ENCODE assay signal across 9 mouse cellular contexts in genomic region chr11:76429556-76429955, GRCm38 (mm10). TPM values are rescaled to one million over a fixed set of nuclear protein-coding genes. Genes with fewer than 3 reads are reported as not detected.
DNase-seq lines count a peak whose midpoint lies in the region; ATAC-seq and TF ChIP-seq lines count a peak whose summit lies in the region.
"Had no signal": no experiment of that assay in that cellular context is flagged by ENCODE, and none has a peak within 500 bp of the region (broad histone marks: within the 10 kb centered on the region; RNA-seq: fewer than 3 reads in every experiment).

No protein-coding gene starts in this region.

- no peak overlapping the region for H3K4me3 ChIP-seq in heart, embryonic 12.5 days
- no peak overlapping the region; the same call in 1 of the 2 replicates for H3K4me3 ChIP-seq in embryonic facial prominence, embryonic 10.5 days
- no peak overlapping the region for H3K4me3 ChIP-seq in limb, embryonic 15.5 days
- H3K4me3 ChIP-seq in lung, adult 2 months (replicated peaks; ENCODE audit: extremely low read depth, low read depth, low read length), result no peak overlapping the region

- intact Hi-C loops in left cerebral cortex, postnatal 36 days (cut with DNase I), result no loop called here

- 44% methylated on average over 7 of the region's 7 CpGs for WGBS in heart, embryonic 12.5 days
- WGBS in embryonic facial prominence, embryonic 10.5 days, result 49% methylated on average over 7 of the region's 7 CpGs
- 37% methylated on average over 7 of the region's 7 CpGs for WGBS in limb, embryonic 15.5 days
- WGBS in lung, adult 2 months, result 59% methylated on average over 7 of the region's 7 CpGs

- no peak for TF ChIP-seq CTCF in lung, adult 2 months (IDR thresholded peaks at IDR 0.05; ENCODE audit: insufficient read depth, low read length)

- no peak overlapping the region for H3K4me2 ChIP-seq in heart, embryonic 12.5 days
- H3K4me2 ChIP-seq in limb, embryonic 15.5 days, result no peak overlapping the region

- peaks cover 13% of the 10 kb centered on the region for H3K36me3 ChIP-seq in heart, embryonic 12.5 days
- peaks cover 42% of the 10 kb centered on the region for H3K36me3 ChIP-seq in embryonic facial prominence, embryonic 10.5 days (replicated peaks)
- H3K36me3 ChIP-seq in limb, embryonic 15.5 days, result peaks cover 27% of the 10 kb centered on the region

- no peak for DNase-seq in heart, postnatal 4 days
- no peak for DNase-seq in embryonic facial prominence, embryonic 10.5 days (ENCODE audit: low spot score)
- peak; percentile 44 for DNase-seq in gastrocnemius, postnatal 25 days
- no peak for DNase-seq in lung, adult 2 months
- no peak for DNase-seq in urinary bladder, postnatal 4 days (ENCODE audit: low spot score in 2 of 2)
- DNase-seq in left cerebral cortex, postnatal 36 days (ENCODE audit: low spot score in 2 of 2), result no peak

- H3K27me3 ChIP-seq in heart, embryonic 12.5 days (replicated peaks), result no peaks in the 10 kb centered on the region
- H3K27me3 ChIP-seq in embryonic facial prominence, embryonic 10.5 days (replicated peaks; ENCODE audit: low read depth, poor library complexity, severe bottlenecking), result no peaks in the 10 kb centered on the region
- no peaks in the 10 kb centered on the region for H3K27me3 ChIP-seq in limb, embryonic 15.5 days

- H3K9me3 ChIP-seq in heart, embryonic 12.5 days (replicated peaks), result no peaks in the 10 kb centered on the region
- no peaks in the 10 kb centered on the region for H3K9me3 ChIP-seq in embryonic facial prominence, embryonic 10.5 days
- H3K9me3 ChIP-seq in limb, embryonic 15.5 days, result no peaks in the 10 kb centered on the region

- peaks cover 83% of the 10 kb centered on the region for H3K4me1 ChIP-seq in heart, embryonic 12.5 days (replicated peaks)
- H3K4me1 ChIP-seq in embryonic facial prominence, embryonic 10.5 days, result peaks cover 54% of the 10 kb centered on the region
- H3K4me1 ChIP-seq in limb, embryonic 15.5 days, result peaks cover 54% of the 10 kb centered on the region
- peaks cover 7% of the 10 kb centered on the region for H3K4me1 ChIP-seq in lung, adult 2 months (ENCODE audit: control insufficient read depth, insufficient read depth, low read length)

- TF ChIP-seq POLR2A in lung, adult 2 months (IDR thresholded peaks at IDR 0.05; ENCODE audit: borderline replicate concordance, extremely low read depth, low read depth, low read length), result no peak

- peak overlapping the region; percentile 48 for H3K9ac ChIP-seq in heart, embryonic 12.5 days
- no peak overlapping the region for H3K9ac ChIP-seq in limb, embryonic 15.5 days
- H3K9ac ChIP-seq: liver, embryonic 14.5 days had no signal

- ATAC-seq in heart, embryonic 12.5 days (ENCODE audit: insufficient number of reproducible peaks, low FRiP score), result no peak
- no peak for ATAC-seq in limb, embryonic 15.5 days (ENCODE audit: insufficient number of reproducible peaks, low FRiP score, low TSS enrichment, low read depth)

- peak overlapping the region; percentile 91 for H3K27ac ChIP-seq in heart, embryonic 12.5 days (ENCODE audit: poor library complexity, severe bottlenecking)
- peak overlapping the region; percentile 90 for H3K27ac ChIP-seq in embryonic facial prominence, embryonic 10.5 days (replicated peaks)
- H3K27ac ChIP-seq in limb, embryonic 15.5 days, result peak overlapping the region; percentile 90
- H3K27ac ChIP-seq: liver, embryonic 14.5 days had no signal

RNA-seq across cellular contexts. Expression of gene Timm22, which starts 22.8 kb away (rescaled TPM):
- 94.5 and 102 TPM in 2 replicates for polyA plus RNA-seq in heart, embryonic 12.5 days (2016; fragmentation: Nextera tagmentation; extraction: Ambion mirVana)
- 10 to 100 TPM; 38.9 to 48.2 TPM for total RNA-seq in heart, postnatal 4 days (2021)
- 135 and 144 TPM in 2 replicates for polyA plus RNA-seq in embryonic facial prominence, embryonic 10.5 days (2016; fragmentation: Nextera tagmentation; extraction: Ambion mirVana)
- 10 to 100 TPM; 40.4 to 40.8 TPM for total RNA-seq in gastrocnemius, postnatal 25 days (2021)
- 101 and 107 TPM in 2 replicates for polyA plus RNA-seq in limb, embryonic 15.5 days (2015; fragmentation: Nextera tagmentation; extraction: Ambion mirVana)
- polyA plus RNA-seq in lung, adult 2 months (2012; rRNA removed), result 9.8 and 10.5 TPM in 2 replicates
- 10 to 100 TPM; 38.3 to 38.4 TPM for total RNA-seq in left cerebral cortex, postnatal 36 days (2021)

RNA-seq across cellular contexts. Expression of gene Nxn, which starts 30.6 kb away (rescaled TPM):
- 32.2 TPM in 2 replicates for polyA plus RNA-seq in heart, embryonic 12.5 days (2016; fragmentation: Nextera tagmentation; extraction: Ambion mirVana)
- total RNA-seq in heart, postnatal 4 days (2021), result 10 to 100 TPM; 17.2 to 20.5 TPM
- 41.1 and 42.0 TPM in 2 replicates for polyA plus RNA-seq in embryonic facial prominence, embryonic 10.5 days (2016; fragmentation: Nextera tagmentation; extraction: Ambion mirVana)
- total RNA-seq in gastrocnemius, postnatal 25 days (2021), result 10 to 100 TPM; 25.6 to 32.0 TPM
- 48.1 and 60.8 TPM in 2 replicates for polyA plus RNA-seq in limb, embryonic 15.5 days (2015; fragmentation: Nextera tagmentation; extraction: Ambion mirVana)
- 16.0 and 19.1 TPM in 2 replicates for polyA plus RNA-seq in lung, adult 2 months (2012; rRNA removed)
- 10 to 100 TPM; 11.0 to 11.6 TPM for total RNA-seq in left cerebral cortex, postnatal 36 days (2021)
